Mouse (Mus musculus): Measurements from ENCODE around the gene Olfr62.

DNA sequence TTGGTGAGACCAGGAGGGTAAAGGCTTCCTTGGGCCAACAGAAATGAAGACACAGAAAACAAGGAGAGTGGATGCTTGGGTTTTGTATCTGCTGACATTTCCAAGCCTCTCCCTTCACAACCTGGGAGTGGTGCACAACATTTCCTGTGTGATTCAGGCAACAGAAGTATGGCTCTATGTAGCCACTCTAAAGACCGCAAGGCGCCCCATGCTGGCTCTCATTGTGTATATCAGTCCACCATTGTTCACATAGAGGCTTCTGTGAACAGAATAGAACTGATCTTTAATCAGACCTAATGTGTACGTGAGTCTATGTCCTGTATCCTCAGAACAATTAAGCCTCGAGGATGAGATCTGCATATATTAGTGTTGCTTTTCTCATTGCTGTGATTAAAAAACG lies 28.5 kb upstream of the Olfr62 start:
- no peak for TF ChIP-seq CTCF (IDR thresholded peaks at IDR 0.05; ENCODE audit: low read depth)
- TF ChIP-seq EP300 (IDR thresholded peaks at IDR 0.05; ENCODE audit: low read depth), result no peak
